Mouse (Mus musculus) heart, postnatal 0 days (tissue): ENCODE measurements around the gene Cfap43. TPM values are rescaled to one million over a fixed set of nuclear protein-coding genes. Genes with fewer than 3 reads are reported as not detected.

Source experiments
- ATAC-seq: fragments of 200-750 bp; cut with Nextera tagmentation; 2 replicates; pipeline ENCODE4 v1.8.0; 2017; ENCODE audit warnings: low read depth, moderate number of reproducible peaks, moderate library complexity; ENCODE audit not compliant: insufficient read depth
- DNase-seq: peaks from one replicate; pipeline ENCODE4 v3.0.0-alpha.2; 2016; ENCODE audit warnings: low spot score
- H3K27ac ChIP-seq: fragments of 300-500 bp; sonication (generic); 2 replicates; pipeline ENCODE4 v1.5.1; 2014; ENCODE audit warnings: low read depth, mild to moderate bottlenecking
- H3K27me3 ChIP-seq: fragments of 300-500 bp; sonication (generic); 2 replicates; pipeline ENCODE4 v1.6.1; 2014; ENCODE audit warnings: low read length, mixed read lengths; ENCODE audit not compliant: control insufficient read depth, insufficient read depth
- H3K36me3 ChIP-seq: fragments of 300-500 bp; sonication (generic); replicated peaks from 2 replicates; pipeline ENCODE4 v1.6.1; 2014; ENCODE audit warnings: low read length, mixed read lengths; ENCODE audit not compliant: control insufficient read depth, insufficient read depth
- H3K4me1 ChIP-seq: fragments of 300-500 bp; sonication (generic); 2 replicates; pipeline ENCODE4 v1.6.1; 2014; ENCODE audit warnings: antibody characterized with exemption; ENCODE audit not compliant: control insufficient read depth, insufficient read depth
- H3K4me2 ChIP-seq: fragments of 300-500 bp; sonication (generic); 2 replicates; pipeline ENCODE4 v1.6.1; 2014; ENCODE audit warnings: low read depth, mild to moderate bottlenecking, low read length, moderate library complexity
- H3K4me3 ChIP-seq: fragments of 300-500 bp; sonication (generic); 2 replicates; pipeline ENCODE4 v1.5.1; 2014; ENCODE audit warnings: low read depth, low read length
- H3K9ac ChIP-seq: fragments of 300-500 bp; sonication (generic); replicated peaks from 2 replicates; pipeline ENCODE4 v1.6.1; 2014; ENCODE audit warnings: low read depth, low read length, mixed read lengths
- H3K9me3 ChIP-seq: fragments of 300-500 bp; sonication (generic); replicated peaks from 2 replicates; pipeline ENCODE4 v1.6.1; 2016; ENCODE audit warnings: low read length; ENCODE audit not compliant: control insufficient read depth
- CTCF ChIP-seq: IDR thresholded peaks from 2 replicates; pipeline ENCODE4 v1.5.1; 2016; ENCODE audit warnings: antibody characterized with exemption, control low read depth, low read depth
- EP300 ChIP-seq: IDR thresholded peaks from 2 replicates; pipeline ENCODE4 v1.6.1; 2016; ENCODE audit warnings: antibody characterized with exemption, low read depth
- WGBS: fragments of 180-500 bp; shearing (Covaris S2); extraction: QIAGEN DNeasy Blood & Tissue Kit; methylation state at CpG from one replicate; pipeline ENCODE4 v1.1.7; 2014; 5-methylcytosine and 5-hydroxymethylcytosine counted together
- polyA plus RNA-seq: library from polyadenylated mRNA; unstranded; fragments of >200 nt; fragmentation: Nextera tagmentation; extraction: Ambion mirVana; gene quantifications from 2 replicates; pipeline ENCODE4 v1.2.1, GENCODE M21; 2015
- total RNA-seq: library from RNA; depleted of rRNA; stranded (reverse); fragments of >200 nt; gene quantifications from 2 replicates; pipeline ENCODE4 v1.2.3, GENCODE M21; 2014; ENCODE audit warnings: low replicate concordance

Cfap43 gene
- total and polyA plus RNA-seq, 2 experiments from 2014 or later = 0.08 to 0.15 TPM

DNA sequence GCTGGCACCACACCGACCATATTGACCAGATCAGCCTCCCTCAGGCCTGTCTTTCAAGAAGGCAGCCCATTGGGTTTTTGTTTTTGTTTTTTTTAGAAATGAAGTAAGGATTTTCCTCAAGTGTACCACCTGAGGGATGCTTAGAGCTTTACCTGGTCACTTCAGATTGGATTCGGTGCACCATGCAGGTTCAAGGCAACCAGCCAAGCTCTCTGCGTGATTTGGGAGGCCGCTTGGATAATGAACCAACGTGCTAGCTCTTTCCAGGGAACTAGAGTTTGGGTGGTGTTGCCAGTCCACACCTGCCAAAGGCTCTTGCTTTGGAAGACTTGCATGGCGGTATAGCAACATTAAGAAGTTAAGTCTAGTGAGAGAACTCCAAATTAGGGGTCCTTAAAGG lies 26.0 kb downstream of the Cfap43 start:
- ATAC-seq (no peak), DNase-seq (no peak)
- Histone ChIP-seq H3K9ac (no peak overlapping the region), H3K27me3 (no peaks in the 10 kb centered on the region), H3K4me1 (peaks cover 29% of the 10 kb centered on the region), H3K4me2 (no peak overlapping the region), H3K36me3 (peaks cover 43% of the 10 kb centered on the region), H3K9me3 (no peaks in the 10 kb centered on the region), H3K4me3 (no peak overlapping the region), H3K27ac (no peak overlapping the region)
- TF ChIP-seq EP300 (no peak), CTCF (no peak)
- 91% methylated on average over 6 of the region's 6 CpGs for WGBS

DNA sequence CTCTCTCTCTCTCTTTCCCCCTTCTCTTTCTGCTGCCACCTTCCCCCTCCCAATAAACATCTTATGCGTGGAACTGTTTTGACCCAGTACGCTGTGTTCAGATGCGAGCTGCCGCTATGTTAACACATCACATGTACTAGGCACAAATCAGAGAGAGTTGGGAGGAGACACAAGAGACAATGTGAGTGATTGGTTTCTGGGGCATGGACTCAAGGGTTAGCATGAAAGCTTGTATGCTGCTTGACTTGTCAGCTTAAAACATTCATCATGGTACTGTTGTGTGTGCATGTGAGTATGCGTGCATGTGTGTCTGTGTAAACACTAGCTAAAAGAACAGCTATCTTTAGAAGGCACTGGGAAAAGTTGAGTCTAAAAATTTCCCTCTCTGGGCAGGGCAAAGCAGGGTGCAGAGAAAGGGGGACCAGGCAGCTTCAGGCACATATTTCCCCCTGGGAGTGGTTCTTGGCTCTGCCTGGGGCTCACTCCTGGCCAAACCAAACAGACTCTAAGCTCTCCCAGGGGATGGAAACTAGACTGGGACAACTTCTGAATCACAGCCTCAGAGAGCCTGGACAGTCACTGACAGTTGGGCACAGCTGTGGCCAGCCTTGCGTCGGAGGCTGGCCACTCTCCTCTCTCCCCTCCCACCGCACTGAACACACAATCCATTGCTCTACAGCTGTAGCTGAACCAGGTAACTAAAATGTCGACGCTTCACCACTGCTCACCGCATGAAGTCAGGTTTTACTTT lies 27.4 kb downstream of the Cfap43 start:
- DNase-seq = peak; percentile 65
- TF ChIP-seq CTCF (no peak), EP300 (no peak)
- peak overlapping the region; percentile 47 for H3K27ac ChIP-seq
- H3K27me3 ChIP-seq = no peaks in the 10 kb centered on the region
- 59% methylated on average over 11 of the region's 11 CpGs for WGBS
- peaks cover 29% of the 10 kb centered on the region for H3K36me3 ChIP-seq
- peaks cover 35% of the 10 kb centered on the region for H3K4me1 ChIP-seq
- H3K9me3 ChIP-seq = no peaks in the 10 kb centered on the region
- no peak overlapping the region for H3K4me3 ChIP-seq
- no peak overlapping the region for H3K4me2 ChIP-seq
- peak; percentile 68 for ATAC-seq
- no peak overlapping the region for H3K9ac ChIP-seq

- no peak overlapping the region for H3K9ac ChIP-seq
- ATAC-seq = no peak
- H3K4me2 ChIP-seq = peak overlapping the region; percentile 41
These were observed 28.5 kb downstream of the Cfap43 start for GRCm38 (mm10) chr19:47890489-47891130.

GRCm38 (mm10) chr19:47888037-47888436 lies 31.1 kb downstream of the Cfap43 start:
- peak overlapping the region; percentile 49; the same call in 1 of the 2 replicates for H3K27ac ChIP-seq
- H3K27me3 ChIP-seq = no peaks in the 10 kb centered on the region
- no peak for TF ChIP-seq EP300
- TF ChIP-seq CTCF = no peak
- no peaks in the 10 kb centered on the region for H3K9me3 ChIP-seq
- WGBS = 93% methylated on average over 8 of the region's 8 CpGs
- H3K9ac ChIP-seq = no peak overlapping the region
- H3K36me3 ChIP-seq = no peaks in the 10 kb centered on the region
- H3K4me2 ChIP-seq = no peak overlapping the region
- H3K4me3 ChIP-seq = no peak overlapping the region
- DNase-seq (no peak), ATAC-seq (no peak)
- peaks cover 57% of the 10 kb centered on the region for H3K4me1 ChIP-seq

More at GRCm38 (mm10) chr19:47890489-47891130, 28.5 kb downstream of the Cfap43 start:
- no peak for DNase-seq
- 54% methylated on average over 10 of the region's 10 CpGs for WGBS
- Histone ChIP-seq H3K4me3 (peak overlapping the region; percentile 17; the same call in 1 of the 2 replicates), H3K36me3 (peaks cover 18% of the 10 kb centered on the region), H3K27ac (peak overlapping the region; percentile 47), H3K4me1 (peaks cover 47% of the 10 kb centered on the region), H3K27me3 (no peaks in the 10 kb centered on the region), H3K9me3 (no peaks in the 10 kb centered on the region)
- no peak for TF ChIP-seq EP300
- no peak for TF ChIP-seq CTCF

- Histone ChIP-seq H3K9me3 (no peaks in the 10 kb centered on the region), H3K27me3 (no peaks in the 10 kb centered on the region), H3K4me1 (peaks cover 52% of the 10 kb centered on the region), H3K27ac (peak overlapping the region; percentile 49), H3K4me3 (no peak overlapping the region), H3K4me2 (no peak overlapping the region), H3K9ac (no peak overlapping the region), H3K36me3 (no peaks in the 10 kb centered on the region)
- ATAC-seq (no peak), DNase-seq (no peak)
- 62% methylated on average over 10 of the region's 10 CpGs for WGBS
- no peak for TF ChIP-seq CTCF
- no peak for TF ChIP-seq EP300
These were observed 31.7 kb downstream of the Cfap43 start for GRCm38 (mm10) chr19:47887417-47887816.

- no peak overlapping the region for H3K4me3 ChIP-seq
- DNase-seq = peak; percentile 69
- H3K4me1 ChIP-seq = peaks cover 46% of the 10 kb centered on the region
- H3K27me3 ChIP-seq = no peaks in the 10 kb centered on the region
- TF ChIP-seq CTCF (no peak), EP300 (no peak)
- no peak overlapping the region for H3K9ac ChIP-seq
- 39% methylated on average over 7 of the region's 7 CpGs for WGBS
- H3K27ac ChIP-seq = peak overlapping the region; percentile 49
- ATAC-seq = peak; percentile 34
- H3K9me3 ChIP-seq = no peaks in the 10 kb centered on the region
- H3K4me2 ChIP-seq = no peak overlapping the region
- H3K36me3 ChIP-seq = no peaks in the 10 kb centered on the region
These were observed 32.5 kb downstream of the Cfap43 start for GRCm38 (mm10) chr19:47886617-47887016.
